Mouse (Mus musculus) midbrain, embryonic 14.5 days (tissue): ENCODE measurements around the gene Gm5134. TPM values are rescaled to one million over a fixed set of nuclear protein-coding genes. Genes with fewer than 3 reads are reported as not detected.

Source experiments
- ATAC-seq: fragments of 200-750 bp; cut with Nextera tagmentation; 2 replicates; pipeline ENCODE4 v1.8.0; 2017; ENCODE audit warnings: moderate number of reproducible peaks, moderate library complexity; ENCODE audit not compliant: low FRiP score, low TSS enrichment
- DNase-seq: peaks from one replicate; pipeline ENCODE4 v3.0.0-alpha.2; 2015
- H3K27ac ChIP-seq: fragments of 300-500 bp; sonication (generic); replicated peaks from 2 replicates; pipeline ENCODE4 v1.5.1; 2014; ENCODE audit warnings: mild to moderate bottlenecking, low read depth, low read length, moderate library complexity
- H3K27me3 ChIP-seq: fragments of 300-500 bp; sonication (generic); 2 replicates; pipeline ENCODE4 v1.6.1; 2014; ENCODE audit warnings: low read length, control low read depth, mixed read lengths; ENCODE audit not compliant: control insufficient read depth, insufficient read depth
- H3K36me3 ChIP-seq: fragments of 300-500 bp; sonication (generic); 2 replicates; pipeline ENCODE4 v1.6.1; 2014; ENCODE audit warnings: low read length, control low read depth; ENCODE audit not compliant: control insufficient read depth, insufficient read depth
- H3K4me1 ChIP-seq: fragments of 300-500 bp; sonication (generic); 2 replicates; pipeline ENCODE4 v1.6.1; 2014; ENCODE audit warnings: mild to moderate bottlenecking, antibody characterized with exemption, low read length, control low read depth; ENCODE audit not compliant: control insufficient read depth, insufficient read depth
- H3K4me2 ChIP-seq: fragments of 300-500 bp; sonication (generic); 2 replicates; pipeline ENCODE4 v1.6.1; 2014; ENCODE audit warnings: mild to moderate bottlenecking, low read length, moderate library complexity
- H3K4me3 ChIP-seq: fragments of 300-500 bp; sonication (generic); replicated peaks from 2 replicates; pipeline ENCODE4 v1.5.1; 2014; ENCODE audit warnings: low read depth, low read length
- H3K9ac ChIP-seq: fragments of 300-500 bp; sonication (generic); replicated peaks from 2 replicates; pipeline ENCODE4 v1.6.1; 2014; ENCODE audit warnings: mild to moderate bottlenecking, low read length, moderate library complexity
- H3K9me3 ChIP-seq: fragments of 300-500 bp; sonication (generic); 2 replicates; pipeline ENCODE4 v1.6.1; 2016; ENCODE audit warnings: low read length, control low read depth, mixed read lengths; ENCODE audit not compliant: control insufficient read depth
- WGBS: fragments of 180-500 bp; shearing (Covaris S2); extraction: QIAGEN DNeasy Blood & Tissue Kit; methylation state at CpG from one replicate; pipeline ENCODE4 v1.1.7; 2014; 5-methylcytosine and 5-hydroxymethylcytosine counted together
- polyA plus RNA-seq: library from polyadenylated mRNA; unstranded; fragments of >200 nt; fragmentation: Nextera tagmentation; extraction: Ambion mirVana; gene quantifications from 2 replicates; pipeline ENCODE4 v1.2.1, GENCODE M21; 2014

The Gm5134 gene
- polyA plus RNA-seq, 1 experiment from 2014 or later: not detected

DNA sequence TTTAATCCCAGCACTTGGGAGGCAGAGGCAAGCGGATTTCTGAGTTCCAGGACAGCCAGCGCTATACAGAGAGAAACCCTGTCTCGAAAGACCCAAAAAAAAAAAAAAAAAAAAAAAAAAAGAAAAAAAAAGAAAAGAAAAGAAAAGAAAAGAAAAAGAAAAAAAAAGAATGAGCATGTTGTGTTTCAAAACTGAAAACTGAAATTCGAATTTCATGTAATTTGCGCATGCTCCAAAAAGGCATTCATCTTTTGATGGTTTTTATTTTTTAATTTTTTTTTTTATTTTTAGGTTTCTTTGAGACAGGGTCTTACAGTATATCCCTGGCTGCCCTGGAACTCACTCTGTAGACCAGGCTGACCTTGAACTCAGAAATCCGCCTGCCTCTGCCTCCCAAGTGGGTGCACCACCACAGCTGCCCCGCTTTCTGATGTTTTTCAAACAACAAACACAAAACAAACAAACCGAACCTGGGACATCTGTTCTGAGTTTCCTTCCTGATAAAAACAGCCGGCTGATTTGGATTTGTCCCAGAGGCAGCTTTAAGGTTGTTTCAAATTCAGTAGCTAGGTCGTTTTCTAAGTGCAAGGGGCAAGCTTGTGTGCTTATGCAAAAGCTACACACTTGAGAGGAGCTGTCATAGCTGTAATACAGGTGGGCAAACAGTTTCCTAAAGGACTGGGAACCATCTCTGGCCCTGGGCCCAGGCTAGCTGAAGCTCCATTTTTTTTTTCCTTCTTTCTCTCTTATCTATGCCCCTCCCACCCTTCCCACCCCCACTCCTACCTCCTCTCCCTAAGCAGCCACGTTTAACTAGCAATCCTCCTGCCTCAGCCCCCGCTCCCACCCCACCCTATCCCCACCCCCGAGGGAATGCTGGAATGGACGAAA is 77.4 kb downstream of the Gm5134 start:
- ATAC-seq (peak; percentile 69), DNase-seq (no peak)
- H3K4me1 ChIP-seq: peaks cover 5% of the 10 kb centered on the region; the same call in 1 of the 2 replicates
- H3K4me3 ChIP-seq: peak overlapping the region; percentile 91
- H3K4me2 ChIP-seq: peak overlapping the region; percentile 81
- H3K9me3 ChIP-seq: no peaks in the 10 kb centered on the region
- H3K27ac ChIP-seq: peak overlapping the region; percentile 72
- H3K36me3 ChIP-seq: no peaks in the 10 kb centered on the region; the same call in 1 of the 2 replicates
- peak overlapping the region; percentile 94 for H3K9ac ChIP-seq
- 56% methylated on average over 14 of the region's 14 CpGs for WGBS
- H3K27me3 ChIP-seq: no peaks in the 10 kb centered on the region

DNA sequence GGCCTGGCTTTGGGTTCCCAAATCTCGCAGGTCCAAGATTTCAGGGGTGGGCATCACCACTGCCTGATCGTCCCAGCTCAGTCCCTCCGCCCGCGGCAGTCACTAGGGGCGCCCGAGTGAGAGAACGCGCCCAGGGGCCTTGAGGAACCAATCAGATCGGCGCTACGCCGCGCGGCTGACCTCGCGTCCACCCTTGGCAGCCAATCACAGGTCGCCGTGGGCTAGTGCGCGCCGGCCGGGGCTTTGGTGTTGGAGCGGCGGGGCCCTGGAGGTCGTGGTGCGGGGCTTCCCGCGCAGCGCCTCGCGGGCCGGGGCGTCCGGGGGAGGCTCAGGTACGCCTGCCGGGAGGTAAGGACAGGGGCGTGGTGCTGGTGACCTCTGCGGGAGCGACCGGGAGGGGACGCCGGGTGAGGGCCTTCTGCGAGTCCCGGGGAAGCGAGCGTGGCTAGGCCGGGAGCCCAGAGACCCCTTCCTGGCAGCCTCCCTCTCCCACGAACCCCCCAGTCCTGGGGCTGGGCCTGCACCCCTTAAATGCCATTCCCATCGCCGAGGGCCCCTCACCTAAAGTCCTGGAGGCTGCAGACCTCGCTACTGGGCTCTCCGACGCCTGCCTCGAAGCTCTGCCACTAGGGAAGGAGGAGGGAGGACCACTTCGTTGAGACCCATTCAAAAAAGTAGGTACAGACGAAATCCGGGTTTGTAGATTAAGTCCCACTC is 78.2 kb downstream of the Gm5134 start, which contains the start of gene Zfp280b:
Gene Zfp280b (plus strand): TSS at position 249 of the 717 bp plus-strand sequence.
- under 1% methylated on average over 58 of the region's 58 CpGs for WGBS
- DNase-seq (peak; percentile 97), ATAC-seq (peak; percentile 99)

DNA sequence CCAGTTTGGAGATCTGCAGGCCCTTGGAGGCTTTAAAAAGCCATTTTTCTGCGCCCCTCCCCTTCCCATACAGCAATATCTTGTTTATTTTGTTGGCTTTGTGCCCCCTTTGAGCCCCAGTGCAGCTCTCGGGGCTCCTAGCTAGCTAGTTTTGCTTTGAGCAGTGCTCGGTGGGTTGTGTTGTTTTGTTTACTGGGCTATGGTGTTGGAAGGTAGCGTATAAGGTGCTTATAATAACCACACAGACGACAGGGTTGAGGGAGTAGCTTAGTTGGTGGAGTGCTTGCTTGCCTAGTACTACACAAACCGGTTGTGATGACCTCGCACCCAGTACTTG is 78.8 kb downstream of the Gm5134 start:
- Histone ChIP-seq H3K9me3 (no peaks in the 10 kb centered on the region), H3K36me3 (peaks cover 7% of the 10 kb centered on the region), H3K4me2 (peak overlapping the region; percentile 81), H3K4me3 (peak overlapping the region; percentile 91), H3K27ac (no peak overlapping the region; the same call in 1 of the 2 replicates), H3K9ac (peak overlapping the region; percentile 94), H3K4me1 (peaks cover 5% of the 10 kb centered on the region; the same call in 1 of the 2 replicates), H3K27me3 (no peaks in the 10 kb centered on the region)
- WGBS: 19% methylated on average over 7 of the region's 7 CpGs
- ATAC-seq (no peak), DNase-seq (no peak)

More for the DNA sequence above, 78.2 kb downstream of the Gm5134 start, which contains the start of gene Zfp280b:
- peak within 1 kb of the TSS; percentile 81 for H3K4me2 ChIP-seq
- peak within 1 kb of the TSS; percentile 94 for H3K9ac ChIP-seq
- H3K9me3 ChIP-seq: no peaks in the 10 kb centered on the region
- peaks cover 5% of the 10 kb centered on the region; the same call in 1 of the 2 replicates for H3K4me1 ChIP-seq
- peak within 1 kb of the TSS; percentile 72 for H3K27ac ChIP-seq
- H3K36me3 ChIP-seq: peaks cover 2% of the 10 kb centered on the region
- no peaks in the 10 kb centered on the region for H3K27me3 ChIP-seq
- peak within 1 kb of the TSS; percentile 91 for H3K4me3 ChIP-seq

DNA sequence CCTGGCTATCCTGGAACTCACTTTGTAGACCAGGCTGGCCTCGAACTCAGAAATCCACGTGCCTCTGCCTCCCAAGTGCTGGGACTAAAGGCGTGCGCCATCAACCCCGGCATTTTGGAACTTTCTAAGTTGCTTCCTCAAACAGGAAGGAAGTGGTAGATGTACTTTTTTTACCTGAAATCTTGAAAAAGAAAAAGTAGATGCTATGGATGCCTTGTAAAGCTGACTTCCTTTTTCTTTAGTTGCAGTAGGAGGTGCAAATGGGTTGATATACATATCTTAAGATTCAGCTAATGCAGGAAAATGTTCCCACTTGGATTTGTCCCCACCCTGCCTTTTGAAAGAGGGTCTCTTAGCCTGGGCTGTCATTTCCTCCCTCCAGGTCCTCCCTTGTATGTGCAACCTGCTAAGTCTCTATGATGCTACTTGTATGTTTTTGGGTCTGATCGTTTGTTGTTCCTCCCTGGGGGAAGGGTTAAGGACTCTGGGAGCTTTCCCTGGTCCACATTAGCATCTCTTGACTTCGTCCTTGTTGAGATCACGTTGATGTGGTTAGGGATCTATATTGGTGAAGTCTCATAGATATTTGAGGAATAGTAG is 79.8 kb downstream of the Gm5134 start:
- no peaks in the 10 kb centered on the region for H3K9me3 ChIP-seq
- peaks cover 5% of the 10 kb centered on the region; the same call in 1 of the 2 replicates for H3K4me1 ChIP-seq
- peaks cover 17% of the 10 kb centered on the region for H3K36me3 ChIP-seq
- no peak overlapping the region for H3K4me2 ChIP-seq
- H3K4me3 ChIP-seq: no peak overlapping the region
- H3K27ac ChIP-seq: no peak overlapping the region
- H3K9ac ChIP-seq: no peak overlapping the region
- WGBS: 97% methylated on average over 8 of the region's 8 CpGs
- no peak for DNase-seq
- no peaks in the 10 kb centered on the region for H3K27me3 ChIP-seq
- ATAC-seq: no peak

DNA sequence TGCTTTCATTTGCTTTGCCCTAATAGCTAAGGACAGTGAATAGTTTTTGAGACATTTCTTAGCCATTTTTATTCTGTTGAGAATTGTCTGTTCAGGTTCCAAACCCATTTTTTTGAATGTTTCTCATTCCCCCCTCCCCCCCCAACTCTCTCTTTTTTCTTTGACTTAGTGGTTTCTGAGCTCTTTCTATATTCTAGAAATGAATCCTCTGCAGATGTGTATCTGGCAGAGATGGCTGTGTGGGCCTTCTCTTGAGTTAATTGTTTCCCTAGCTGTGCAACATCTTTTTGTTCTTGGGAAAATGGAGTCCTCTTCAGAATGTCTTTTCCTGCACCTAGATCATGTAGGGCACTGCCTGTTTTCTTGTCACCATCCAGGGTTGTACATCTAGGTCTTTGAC is 81.0 kb downstream of the Gm5134 start:
- Histone ChIP-seq H3K27ac (no peak overlapping the region), H3K4me1 (peaks cover 5% of the 10 kb centered on the region; the same call in 1 of the 2 replicates), H3K4me2 (no peak overlapping the region), H3K4me3 (no peak overlapping the region), H3K27me3 (no peaks in the 10 kb centered on the region), H3K9me3 (no peaks in the 10 kb centered on the region), H3K9ac (no peak overlapping the region), H3K36me3 (peaks cover 29% of the 10 kb centered on the region)
- DNase-seq: no peak
- ATAC-seq: no peak

DNA sequence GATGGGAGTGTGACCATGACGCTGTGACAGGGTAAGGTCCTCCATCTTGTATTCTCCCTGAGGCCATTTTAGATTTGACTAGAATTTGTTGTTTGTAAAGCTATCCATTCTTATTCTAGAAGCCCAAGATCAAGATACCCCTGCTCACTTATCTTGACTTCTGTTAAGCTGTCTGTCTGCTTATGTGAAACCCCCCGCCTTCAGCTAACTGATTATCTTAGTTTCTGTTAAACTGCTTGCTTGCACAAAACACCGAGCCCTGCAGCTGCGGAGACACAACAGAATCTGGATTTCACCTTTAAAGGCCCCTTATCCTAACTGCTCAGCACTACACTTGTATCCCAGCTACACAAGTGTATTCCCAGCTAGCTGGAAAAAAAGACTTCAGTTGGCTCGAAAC is 82.6 kb downstream of the Gm5134 start:
- H3K27ac ChIP-seq: no peak overlapping the region
- H3K4me3 ChIP-seq: no peak overlapping the region
- ATAC-seq (no peak), DNase-seq (no peak)
- H3K9me3 ChIP-seq: no peaks in the 10 kb centered on the region
- peaks cover 5% of the 10 kb centered on the region; the same call in 1 of the 2 replicates for H3K4me1 ChIP-seq
- no peaks in the 10 kb centered on the region for H3K27me3 ChIP-seq
- H3K9ac ChIP-seq: no peak overlapping the region
- 97% methylated on average over 5 of the region's 5 CpGs for WGBS
- H3K4me2 ChIP-seq: no peak overlapping the region
- peaks cover 39% of the 10 kb centered on the region for H3K36me3 ChIP-seq

DNA sequence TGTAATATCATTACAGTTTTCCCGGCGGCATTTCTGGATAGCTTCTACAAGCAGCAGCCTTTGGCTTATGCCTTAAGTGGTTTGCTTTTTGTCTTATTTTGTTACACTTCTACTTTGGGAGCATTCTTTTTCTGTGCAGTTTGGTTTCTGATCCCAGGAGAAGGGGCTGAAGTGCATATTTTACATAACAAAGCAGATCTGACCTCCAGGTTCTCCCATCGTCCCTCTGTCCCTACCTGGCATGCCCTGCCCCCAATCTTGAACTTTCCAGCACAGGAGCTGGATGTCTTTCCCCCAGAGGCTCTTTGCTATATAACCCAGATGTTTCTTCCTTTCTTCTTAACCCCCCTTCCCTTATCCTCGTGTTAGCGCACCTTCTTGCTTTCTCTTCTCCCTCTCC is 91.0 kb downstream of the Gm5134 start:
- no peak overlapping the region for H3K4me2 ChIP-seq
- H3K4me3 ChIP-seq: no peak overlapping the region
- H3K36me3 ChIP-seq: peaks cover 12% of the 10 kb centered on the region
- WGBS: 46% methylated on average over 5 of the region's 5 CpGs
- H3K9me3 ChIP-seq: no peaks in the 10 kb centered on the region
- no peaks in the 10 kb centered on the region for H3K4me1 ChIP-seq
- no peak for DNase-seq
- ATAC-seq: no peak
- no peak overlapping the region for H3K27ac ChIP-seq
- H3K27me3 ChIP-seq: no peaks in the 10 kb centered on the region
- H3K9ac ChIP-seq: no peak overlapping the region

DNA sequence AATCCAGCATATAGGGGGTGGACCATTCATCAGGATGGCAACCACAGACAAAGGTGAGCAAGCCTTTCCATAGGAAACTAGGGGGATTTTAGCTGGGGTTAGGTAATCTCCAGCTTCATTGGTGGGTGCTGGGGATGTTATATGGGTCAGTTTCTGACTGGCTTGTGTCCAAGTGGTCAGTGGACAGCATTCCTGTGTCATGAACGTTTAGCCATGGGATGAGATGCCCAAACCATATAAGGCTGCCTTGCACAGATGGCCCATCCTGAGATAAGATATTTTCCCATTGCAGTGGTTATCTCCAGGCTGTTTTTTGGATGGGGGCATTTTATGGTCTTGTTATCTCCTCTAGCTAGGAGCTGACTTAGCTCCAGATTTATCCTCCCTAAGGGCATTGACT is 92.4 kb downstream of the Gm5134 start:
- H3K36me3 ChIP-seq: peaks cover 3% of the 10 kb centered on the region; the same call in 1 of the 2 replicates
- WGBS: 78% methylated on average over 1 of the region's 1 CpGs
- H3K9ac ChIP-seq: no peak overlapping the region
- ATAC-seq (no peak), DNase-seq (no peak)
- no peak overlapping the region for H3K4me3 ChIP-seq
- H3K9me3 ChIP-seq: no peaks in the 10 kb centered on the region
- H3K27ac ChIP-seq: no peak overlapping the region
- no peak overlapping the region for H3K4me2 ChIP-seq
- H3K4me1 ChIP-seq: no peaks in the 10 kb centered on the region
- no peaks in the 10 kb centered on the region for H3K27me3 ChIP-seq
